Mouse (Mus musculus): ENCODE results near the gene Mgarp.

GRCm38 (mm10) chr3:51379786-51380659, 16.5 kb downstream of the Mgarp start:
- TF ChIP-seq CTCF (IDR thresholded peaks at IDR 0.05; ENCODE audit: extremely low read depth, insufficient read depth, low read length) = no peak
- TF ChIP-seq POLR2A (IDR thresholded peaks at IDR 0.05; ENCODE audit: extremely low read depth, insufficient read depth, low read length) = no peak
